Mouse (Mus musculus) embryonic facial prominence, embryonic 15.5 days (tissue): ENCODE measurements around the gene Nme3. TPM values are rescaled to one million over a fixed set of nuclear protein-coding genes. Genes with fewer than 3 reads are reported as not detected.
A peak's percentile ranks its signal among the peaks of the same experiment; 100 is the strongest.

Experiments used
- ATAC-seq: fragments of 200-750 bp; cut with Nextera tagmentation; 2 replicates; pipeline ENCODE4 v1.8.0; 2017; ENCODE audit warnings: low read depth, moderate TSS enrichment; ENCODE audit not compliant: insufficient number of reproducible peaks, low FRiP score, low TSS enrichment
- H3K27ac ChIP-seq: fragments of 300-500 bp; sonication (generic); replicated peaks from 2 replicates; pipeline ENCODE4 v1.5.1; 2015; ENCODE audit warnings: mild to moderate bottlenecking, inconsistent platforms
- H3K27me3 ChIP-seq: fragments of 300-500 bp; sonication (generic); 2 replicates; pipeline ENCODE4 v1.6.1; 2015; ENCODE audit warnings: inconsistent platforms
- H3K36me3 ChIP-seq: fragments of 300-500 bp; sonication (generic); 2 replicates; pipeline ENCODE4 v1.6.1; 2015; ENCODE audit warnings: mild to moderate bottlenecking, inconsistent platforms
- H3K4me1 ChIP-seq: fragments of 300-500 bp; sonication (generic); 2 replicates; pipeline ENCODE4 v1.6.1; 2015; ENCODE audit warnings: inconsistent platforms
- H3K4me2 ChIP-seq: fragments of 300-500 bp; sonication (generic); replicated peaks from 2 replicates; pipeline ENCODE4 v1.6.1; 2015; ENCODE audit warnings: mild to moderate bottlenecking, inconsistent platforms
- H3K4me3 ChIP-seq: fragments of 300-500 bp; sonication (generic); replicated peaks from 2 replicates; pipeline ENCODE4 v1.5.1; 2015; ENCODE audit warnings: mild to moderate bottlenecking, inconsistent platforms
- H3K9ac ChIP-seq: fragments of 300-500 bp; sonication (generic); 2 replicates; pipeline ENCODE4 v1.6.1; 2015; ENCODE audit warnings: inconsistent platforms
- H3K9me3 ChIP-seq: fragments of 300-500 bp; sonication (generic); replicated peaks from 2 replicates; pipeline ENCODE4 v1.6.1; 2016; ENCODE audit warnings: inconsistent platforms
- WGBS: fragments of 180-500 bp; shearing (Covaris S2); methylation state at CpG from one replicate; pipeline ENCODE4 v1.1.7; 2015; 5-methylcytosine and 5-hydroxymethylcytosine counted together
- polyA plus RNA-seq: library from polyadenylated mRNA; unstranded; fragments of >200 nt; fragmentation: Nextera tagmentation; extraction: Ambion mirVana; gene quantifications from 2 replicates; pipeline ENCODE4 v1.2.1, GENCODE M21; 2015

Nme3 gene
- polyA plus RNA-seq, 1 experiment from 2014 or later, result 52.0 TPM

DNA sequence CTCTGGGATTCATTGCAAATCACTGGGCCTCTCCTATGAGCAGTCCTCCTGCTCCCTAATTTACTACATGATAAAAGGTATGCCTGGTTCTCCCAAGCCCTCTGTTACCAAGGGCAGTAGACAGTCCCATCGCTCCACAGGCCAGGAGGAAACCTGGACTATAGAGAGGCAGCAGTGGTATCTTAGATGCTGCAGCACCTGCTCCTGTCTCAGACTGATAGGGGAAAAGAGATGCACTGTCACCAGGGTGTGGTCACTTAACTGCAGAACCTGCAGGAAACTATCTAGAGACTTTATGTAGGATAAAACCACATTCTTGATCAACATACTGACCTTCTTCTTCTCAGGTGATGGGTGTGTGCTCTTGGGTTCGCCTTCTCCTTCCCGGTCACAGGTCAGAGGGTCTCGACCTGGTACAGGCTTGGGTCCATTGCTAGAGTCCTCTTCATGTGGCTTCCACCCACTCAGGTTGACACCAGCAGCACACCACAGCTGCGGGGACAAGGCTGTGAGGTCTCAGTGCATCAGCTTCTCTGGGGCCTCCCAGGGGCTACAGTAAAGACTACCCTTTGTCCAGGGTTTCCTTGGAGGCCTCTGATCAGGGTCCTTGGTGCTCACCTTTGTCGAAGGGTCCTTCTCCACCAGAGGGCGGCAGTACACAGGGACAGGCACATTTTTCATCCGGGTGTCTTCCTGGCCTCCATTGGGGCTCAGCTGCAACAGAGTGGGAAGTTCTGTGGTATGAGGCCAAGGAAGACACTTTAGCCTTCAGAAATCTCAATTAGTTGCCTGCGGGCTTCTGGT is 6.6 kb downstream of the Nme3 start:
- Histone ChIP-seq H3K9ac (no peak overlapping the region), H3K9me3 (no peaks in the 10 kb centered on the region), H3K27ac (no peak overlapping the region), H3K4me2 (no peak overlapping the region), H3K36me3 (peaks cover 100% of the 10 kb centered on the region), H3K4me1 (peaks cover 3% of the 10 kb centered on the region), H3K4me3 (no peak overlapping the region), H3K27me3 (no peaks in the 10 kb centered on the region)
- ATAC-seq, result no peak
- WGBS, result 69% methylated on average over 9 of the region's 9 CpGs

DNA sequence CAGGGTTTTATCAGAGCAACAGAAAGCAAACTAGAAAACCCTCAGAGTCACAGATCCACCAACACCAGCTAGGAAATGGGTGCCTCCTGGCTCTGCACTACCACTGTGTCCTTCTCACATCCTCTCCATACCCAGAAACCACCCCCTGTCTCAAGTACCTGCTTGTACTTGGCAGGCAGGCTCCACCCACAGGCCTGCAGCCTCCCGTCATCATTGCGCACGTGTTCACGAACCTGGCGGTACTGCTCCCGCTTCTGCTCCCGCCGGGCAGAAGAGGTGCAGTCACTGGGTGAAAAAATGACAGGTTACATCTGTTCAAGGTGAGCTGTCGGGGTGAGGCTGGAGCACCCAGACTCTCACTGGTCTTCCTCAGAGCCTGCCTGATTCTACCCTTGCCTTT is 7.5 kb downstream of the Nme3 start:
- WGBS, result 89% methylated on average over 9 of the region's 9 CpGs
- H3K4me2 ChIP-seq, result no peak overlapping the region
- H3K4me3 ChIP-seq, result no peak overlapping the region
- no peaks in the 10 kb centered on the region for H3K4me1 ChIP-seq
- no peak overlapping the region for H3K9ac ChIP-seq
- H3K36me3 ChIP-seq, result peaks cover 100% of the 10 kb centered on the region
- no peaks in the 10 kb centered on the region for H3K9me3 ChIP-seq
- H3K27me3 ChIP-seq, result no peaks in the 10 kb centered on the region
- no peak overlapping the region for H3K27ac ChIP-seq
- no peak for ATAC-seq

DNA sequence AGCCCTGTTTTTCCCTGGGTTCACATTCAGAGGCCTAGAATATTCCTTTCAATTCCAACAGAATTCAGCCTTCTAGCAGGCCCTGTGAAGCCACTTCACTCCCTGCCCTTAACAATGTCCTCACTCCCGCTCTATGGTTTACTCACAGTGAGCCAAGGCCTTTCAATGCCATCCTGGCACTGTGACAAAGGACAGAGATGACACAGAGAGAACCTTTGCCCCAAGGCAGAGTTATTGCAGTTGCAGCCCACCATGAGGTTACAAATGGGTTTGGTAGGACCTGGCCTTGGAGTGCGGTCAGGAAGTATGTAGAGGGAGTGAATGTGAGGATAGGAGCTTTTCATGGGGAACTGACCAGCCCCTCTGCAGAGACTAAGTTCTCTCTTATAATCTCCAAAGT is 11.3 kb downstream of the Nme3 start:
- Histone ChIP-seq H3K9ac (no peak overlapping the region), H3K27ac (no peak overlapping the region), H3K4me3 (no peak overlapping the region), H3K36me3 (peaks cover 98% of the 10 kb centered on the region), H3K9me3 (no peaks in the 10 kb centered on the region), H3K27me3 (no peaks in the 10 kb centered on the region), H3K4me1 (no peaks in the 10 kb centered on the region), H3K4me2 (no peak overlapping the region)
- 92% methylated on average over 2 of the region's 2 CpGs for WGBS
- no peak for ATAC-seq

DNA sequence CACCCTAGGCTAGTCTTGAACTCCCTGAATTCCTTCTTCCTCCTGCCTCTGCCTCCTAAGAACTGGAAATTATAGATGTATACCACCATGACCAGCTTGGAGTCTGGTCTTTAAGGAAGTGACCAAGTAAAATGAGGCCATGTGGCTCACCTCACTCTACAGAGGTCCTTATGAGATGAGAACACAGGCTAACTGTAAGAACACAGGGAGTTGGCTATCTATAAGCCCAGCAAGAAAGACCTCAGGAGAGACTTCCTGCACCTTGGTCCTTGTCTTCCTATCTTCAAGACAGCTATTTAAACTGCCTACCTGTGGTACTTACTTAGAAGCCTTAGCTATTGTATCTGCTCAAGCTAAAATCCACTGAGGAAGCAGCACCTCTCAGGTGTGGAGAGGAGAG is 17.7 kb downstream of the Nme3 start:
- Histone ChIP-seq H3K27me3 (no peaks in the 10 kb centered on the region), H3K4me1 (no peaks in the 10 kb centered on the region), H3K4me2 (no peak overlapping the region), H3K36me3 (peaks cover 97% of the 10 kb centered on the region), H3K9ac (no peak overlapping the region), H3K9me3 (no peaks in the 10 kb centered on the region), H3K4me3 (no peak overlapping the region), H3K27ac (no peak overlapping the region)
- ATAC-seq, result no peak

DNA sequence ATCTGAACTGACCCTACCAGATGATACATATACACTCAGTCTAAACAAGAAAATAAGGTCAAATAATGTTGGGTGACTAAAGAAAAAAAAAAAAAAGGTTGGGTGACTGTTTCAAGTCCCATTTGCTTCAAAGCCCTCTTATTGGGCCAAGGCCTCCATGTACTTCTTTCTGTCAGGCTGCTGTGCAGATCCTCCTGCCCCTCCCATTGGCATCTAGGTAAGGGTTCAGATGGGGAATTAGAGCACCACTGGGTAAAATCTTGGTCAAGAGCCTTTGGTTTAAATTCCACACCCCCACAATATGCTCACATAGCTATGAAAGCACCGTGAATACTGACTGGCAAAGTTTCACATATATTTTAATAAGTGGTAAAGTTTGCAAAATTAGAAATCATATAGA is 26.9 kb downstream of the Nme3 start:
- no peak for ATAC-seq
- H3K36me3 ChIP-seq, result peaks cover 93% of the 10 kb centered on the region
- H3K27me3 ChIP-seq, result no peaks in the 10 kb centered on the region
- H3K9me3 ChIP-seq, result no peaks in the 10 kb centered on the region
- H3K4me1 ChIP-seq, result no peaks in the 10 kb centered on the region
- H3K9ac ChIP-seq, result no peak overlapping the region
- H3K27ac ChIP-seq, result no peak overlapping the region
- H3K4me3 ChIP-seq, result no peak overlapping the region
- 88% methylated on average over 1 of the region's 1 CpGs for WGBS
- H3K4me2 ChIP-seq, result no peak overlapping the region

DNA sequence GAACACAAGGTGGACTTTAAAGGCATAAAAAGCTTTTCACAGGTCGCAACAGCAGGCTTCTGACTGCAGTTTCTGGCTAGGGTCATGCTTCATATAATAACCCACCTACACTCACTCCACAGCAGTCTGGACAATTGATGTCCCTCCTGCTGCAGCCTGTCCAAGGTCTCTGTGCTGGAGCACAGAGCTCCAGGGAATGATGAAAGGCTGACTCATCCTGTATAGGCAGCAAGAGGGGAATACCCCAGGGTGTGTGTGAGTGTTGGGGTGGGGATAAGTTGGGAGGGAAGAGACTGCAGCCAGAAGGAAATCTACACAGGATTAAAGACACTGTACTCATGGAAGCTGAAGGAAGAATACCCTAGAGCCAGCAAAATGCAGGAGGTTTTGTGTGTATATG is 33.2 kb downstream of the Nme3 start:
- 94% methylated on average over 1 of the region's 1 CpGs for WGBS
- no peak for ATAC-seq

DNA sequence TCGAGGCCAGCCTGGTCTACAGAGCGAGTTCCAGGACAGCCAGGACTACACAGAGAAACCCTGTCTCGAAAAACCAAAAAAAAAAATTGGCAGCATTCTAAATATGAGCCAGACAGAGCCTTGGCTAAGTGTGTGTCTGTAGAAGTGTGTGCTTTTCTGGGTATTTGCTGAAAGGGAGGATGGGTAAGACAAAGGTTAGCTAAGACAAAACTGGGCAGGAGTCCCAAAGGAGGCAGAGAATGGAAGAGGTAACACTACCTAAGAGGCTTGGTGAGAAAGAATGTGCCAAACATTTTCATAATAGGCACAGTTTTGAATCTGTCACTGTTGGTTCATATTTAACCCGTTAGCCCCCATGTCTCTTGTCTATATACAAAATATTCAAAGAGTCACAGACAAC is 36.1 kb downstream of the Nme3 start:
- no peaks in the 10 kb centered on the region for H3K9me3 ChIP-seq
- WGBS, result 93% methylated on average over 4 of the region's 4 CpGs

More for the DNA sequence above, 33.2 kb downstream of the Nme3 start:
- Histone ChIP-seq H3K36me3 (peaks cover 47% of the 10 kb centered on the region), H3K4me3 (no peak overlapping the region), H3K4me2 (no peak overlapping the region), H3K9me3 (no peaks in the 10 kb centered on the region), H3K27ac (no peak overlapping the region), H3K9ac (no peak overlapping the region), H3K4me1 (peaks cover 2% of the 10 kb centered on the region; the same call in 1 of the 2 replicates), H3K27me3 (no peaks in the 10 kb centered on the region)

DNA sequence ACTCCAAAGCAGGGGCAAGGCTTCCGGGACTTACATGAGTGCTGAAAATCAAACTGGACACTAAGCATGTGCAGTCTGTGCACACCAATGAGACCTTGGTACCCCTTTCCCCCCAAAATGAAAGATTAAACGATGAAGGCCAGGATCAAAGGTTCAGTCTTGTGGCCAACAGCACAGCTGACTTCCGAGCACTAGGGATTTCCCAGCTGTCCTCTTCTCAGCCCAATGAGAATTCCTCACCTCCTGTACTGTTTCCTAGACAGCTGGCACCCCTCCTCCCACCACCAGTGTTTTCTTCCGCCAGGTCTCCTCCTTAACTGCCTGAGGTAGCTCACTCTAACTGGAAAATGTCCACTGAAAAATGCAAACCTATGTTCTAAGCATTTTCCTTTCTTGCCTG is 36.9 kb downstream of the Nme3 start:
- Histone ChIP-seq H3K4me1 (peaks cover 19% of the 10 kb centered on the region), H3K27me3 (no peaks in the 10 kb centered on the region), H3K36me3 (peaks cover 15% of the 10 kb centered on the region; the same call in 1 of the 2 replicates), H3K4me2 (no peak overlapping the region), H3K9ac (no peak overlapping the region), H3K4me3 (no peak overlapping the region), H3K27ac (no peak overlapping the region), H3K9me3 (no peaks in the 10 kb centered on the region)
- WGBS, result 70% methylated on average over 4 of the region's 4 CpGs
- no peak for ATAC-seq

More for the DNA sequence above, 36.1 kb downstream of the Nme3 start:
- no peak overlapping the region for H3K27ac ChIP-seq
- H3K4me1 ChIP-seq, result peaks cover 19% of the 10 kb centered on the region
- H3K27me3 ChIP-seq, result no peaks in the 10 kb centered on the region
- H3K4me2 ChIP-seq, result no peak overlapping the region
- H3K9ac ChIP-seq, result no peak overlapping the region
- no peak for ATAC-seq
- peaks cover 20% of the 10 kb centered on the region for H3K36me3 ChIP-seq
- no peak overlapping the region for H3K4me3 ChIP-seq

DNA sequence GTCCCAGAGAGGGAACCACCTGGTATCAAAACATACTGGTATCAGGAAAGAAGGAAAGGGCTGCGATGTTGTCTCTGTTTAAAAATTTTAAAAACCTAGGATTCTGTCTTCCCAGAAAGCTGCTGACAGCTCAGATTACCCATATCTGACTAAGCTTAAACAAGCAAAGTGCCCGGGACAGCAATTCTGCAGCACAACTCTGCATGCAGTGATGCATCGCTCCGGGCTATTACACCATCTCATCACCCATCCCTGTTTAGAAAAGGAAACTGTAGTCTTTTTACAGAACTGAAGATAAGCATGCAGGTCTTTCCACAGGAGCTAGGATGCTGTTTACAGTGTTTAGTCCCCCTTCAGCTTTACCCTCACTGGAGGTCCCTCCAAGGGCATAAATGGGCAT is 38.6 kb downstream of the Nme3 start:
- Histone ChIP-seq H3K4me1 (peaks cover 19% of the 10 kb centered on the region), H3K36me3 (0 out of 2 replicates have a peak, but pooled peaks cover 9% of the 10 kb centered on the region), H3K4me2 (peak overlapping the region; percentile 75), H3K27me3 (no peaks in the 10 kb centered on the region), H3K27ac (no peak overlapping the region), H3K9me3 (no peaks in the 10 kb centered on the region), H3K9ac (peak overlapping the region; percentile 16), H3K4me3 (peak overlapping the region; percentile 96)
- 71% methylated on average over 4 of the region's 4 CpGs for WGBS
- no peak for ATAC-seq

DNA sequence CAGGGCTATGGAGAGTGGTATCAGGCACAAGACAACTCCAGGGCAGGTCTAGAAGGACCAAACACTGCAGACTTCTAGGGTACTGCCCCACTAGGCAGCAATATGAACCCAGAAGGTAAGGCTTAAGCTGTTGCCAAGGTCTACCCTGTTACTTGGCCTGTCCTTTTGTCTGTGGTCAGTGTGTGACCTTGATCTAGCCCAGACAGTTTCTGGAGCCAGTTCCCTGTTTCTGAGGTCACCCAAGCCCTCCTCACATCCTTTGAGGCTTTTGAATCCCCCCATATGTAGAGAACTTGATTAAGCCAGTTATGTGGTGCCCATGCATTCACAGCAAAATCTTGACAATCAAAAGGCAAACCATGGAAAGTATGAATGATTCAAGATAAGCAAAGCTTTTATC is 39.4 kb downstream of the Nme3 start:
- H3K27ac ChIP-seq, result no peak overlapping the region
- H3K36me3 ChIP-seq, result 0 out of 2 replicates have a peak, but pooled peaks cover 9% of the 10 kb centered on the region
- H3K4me3 ChIP-seq, result peak overlapping the region; percentile 96
- ATAC-seq, result no peak
- peak overlapping the region; percentile 75 for H3K4me2 ChIP-seq
- peaks cover 19% of the 10 kb centered on the region for H3K4me1 ChIP-seq
- H3K9ac ChIP-seq, result peak overlapping the region; percentile 16; the same call in 1 of the 2 replicates
- H3K9me3 ChIP-seq, result no peaks in the 10 kb centered on the region
- H3K27me3 ChIP-seq, result no peaks in the 10 kb centered on the region

DNA sequence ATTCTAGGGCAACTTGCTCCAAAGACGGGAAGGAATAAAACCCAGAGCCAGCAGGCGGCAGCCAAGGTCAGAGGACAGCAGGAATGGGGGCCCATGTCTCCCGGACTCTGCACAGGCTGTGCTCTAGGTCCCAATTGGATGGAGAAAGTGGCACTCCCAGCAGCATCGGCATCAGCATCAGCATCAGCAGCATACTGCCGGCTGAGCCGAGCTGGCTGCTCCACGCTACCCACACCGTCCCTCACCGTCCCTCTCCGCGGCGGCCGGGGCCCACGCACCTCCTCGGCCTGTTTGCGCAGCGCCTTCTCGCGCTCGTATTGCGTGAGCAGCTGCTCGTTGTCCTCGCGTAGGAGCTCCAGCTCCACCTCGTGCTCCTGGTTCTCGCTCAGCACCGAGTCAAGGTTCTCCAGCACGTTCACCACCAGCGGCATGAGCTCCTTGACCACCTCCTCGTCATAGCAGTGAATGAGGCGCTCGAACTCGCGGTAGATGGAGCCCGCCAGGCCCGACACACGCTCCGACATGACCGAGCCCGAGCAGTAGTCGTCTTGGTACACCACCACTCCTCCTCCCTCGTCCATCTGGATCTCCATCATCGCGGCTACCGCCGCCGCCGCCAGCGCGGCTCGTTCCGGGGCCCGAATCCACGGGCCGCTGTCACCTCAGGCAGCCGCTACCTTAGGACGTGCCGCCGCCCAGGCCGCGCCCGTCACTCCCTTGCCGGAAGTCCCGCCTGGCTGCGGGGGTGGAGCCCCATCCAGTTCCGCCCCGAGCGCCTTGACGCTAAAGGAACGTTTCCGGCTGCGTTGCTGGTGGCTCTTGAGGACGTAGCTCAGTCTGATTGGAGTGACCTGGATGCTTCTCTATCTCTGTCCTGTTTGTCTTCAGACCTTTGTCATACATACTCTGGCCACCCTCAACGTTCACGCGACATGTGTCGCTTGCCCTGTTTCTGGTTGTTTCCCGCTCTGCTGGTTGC is 40.2 kb downstream of the Nme3 start, which contains the start of gene Mapk8ip3:
Gene Mapk8ip3, minus strand, starts transcription at position 719 of the 979 bp plus-strand sequence.
- H3K9me3 ChIP-seq, result no peaks in the 10 kb centered on the region
- peak within 1 kb of the TSS; percentile 96 for H3K4me3 ChIP-seq
- H3K9ac ChIP-seq, result peak within 1 kb of the TSS; percentile 85
- peak; percentile 96 for ATAC-seq
- no peaks in the 10 kb centered on the region for H3K27me3 ChIP-seq
- peaks cover 19% of the 10 kb centered on the region for H3K4me1 ChIP-seq
- H3K36me3 ChIP-seq, result 0 out of 2 replicates have a peak, but pooled peaks cover 4% of the 10 kb centered on the region
- WGBS, result under 1% methylated on average over 78 of the region's 78 CpGs
- peak within 1 kb of the TSS; percentile 75 for H3K4me2 ChIP-seq
- peak within 1 kb of the TSS; percentile 88 for H3K27ac ChIP-seq
